Mouse (Mus musculus): ENCODE measurements around the gene Wnk2.

DNA sequence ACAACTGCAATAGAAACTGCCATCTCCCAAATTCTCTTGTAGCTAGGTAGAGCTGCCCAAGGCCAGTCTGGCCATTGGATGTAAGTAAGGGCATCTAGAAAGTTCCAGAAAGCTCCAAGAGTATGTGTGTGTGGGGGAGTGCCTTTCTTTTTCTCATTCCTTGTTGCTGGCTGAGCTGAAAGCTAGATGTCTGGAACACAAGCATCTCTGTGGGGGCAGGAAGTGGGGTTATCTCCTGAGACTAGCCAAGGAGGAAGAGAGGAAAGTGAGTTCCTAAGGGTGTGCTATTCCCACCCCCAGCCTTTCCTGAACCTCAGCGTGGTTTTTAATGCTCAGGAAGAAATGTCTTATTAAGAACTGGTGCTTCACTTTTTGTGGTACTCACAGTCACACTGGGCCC lies 23.9 kb upstream of the Wnk2 start:
- no peak for TF ChIP-seq CTCF (conservative IDR thresholded peaks at IDR 0.05; ENCODE audit: insufficient read depth, insufficient read length, low read depth, low read length)
- TF ChIP-seq POLR2A (IDR thresholded peaks at IDR 0.05; ENCODE audit: low read depth, low read length), result no peak
